Mouse (Mus musculus): ENCODE data around the gene Epb41l4b.

GRCm38 (mm10) chr4:57171817-57172216, 28.6 kb upstream of the Epb41l4b start:
- TF ChIP-seq CTCF (IDR thresholded peaks at IDR 0.05) (no peak), EP300 (IDR thresholded peaks at IDR 0.05) (no peak)

Measured in lung, postnatal 0 days (tissue).